Mouse (Mus musculus): Measurements from ENCODE around the gene Fkbp4.

Fkbp4 gene

GRCm38 (mm10) chr6:128438317-128438870 lies at the start of gene Fkbp4:
TSS of gene Fkbp4 (minus strand) at chr6:128438677.
- DNase-seq (ENCODE audit: low spot score in 2 of 2): peak; percentile 70 to 86

- DNase-seq (ENCODE audit: low spot score in 2 of 2): no peak
Observed at GRCm38 (mm10) chr6:128487736-128488135, 49.3 kb upstream of the Fkbp4 start.

GRCm38 (mm10) chr6:128479463-128480454 lies 41.3 kb upstream of the Fkbp4 start:
- peak; percentile 95 to 97 for DNase-seq (ENCODE audit: low spot score in 2 of 2)

- DNase-seq (ENCODE audit: low spot score in 2 of 2): no peak
Observed at GRCm38 (mm10) chr6:128477495-128477894, 39.0 kb upstream of the Fkbp4 start.

- no peak for DNase-seq (ENCODE audit: low spot score in 2 of 2)
Observed at GRCm38 (mm10) chr6:128474112-128474511, 35.6 kb upstream of the Fkbp4 start.

GRCm38 (mm10) chr6:128469451-128469850 lies 31.0 kb upstream of the Fkbp4 start:
- no peak for DNase-seq (ENCODE audit: low spot score in 2 of 2)

GRCm38 (mm10) chr6:128467298-128467697 lies 28.8 kb upstream of the Fkbp4 start:
- DNase-seq (ENCODE audit: low spot score in 2 of 2): no peak

GRCm38 (mm10) chr6:128466563-128466962 lies 28.1 kb upstream of the Fkbp4 start:
- DNase-seq (ENCODE audit: low spot score in 2 of 2): no peak

- DNase-seq (ENCODE audit: low spot score in 2 of 2): no peak
Observed at GRCm38 (mm10) chr6:128466043-128466442, 27.6 kb upstream of the Fkbp4 start.

- DNase-seq (ENCODE audit: low spot score in 2 of 2): no peak
Observed at GRCm38 (mm10) chr6:128464996-128465395, 26.5 kb upstream of the Fkbp4 start.

- DNase-seq (ENCODE audit: low spot score in 2 of 2): no peak
Observed at GRCm38 (mm10) chr6:128461606-128462005, 23.1 kb upstream of the Fkbp4 start.

GRCm38 (mm10) chr6:128460729-128461503 lies 22.4 kb upstream of the Fkbp4 start:
- DNase-seq (ENCODE audit: low spot score in 2 of 2): no peak

- DNase-seq (ENCODE audit: low spot score in 2 of 2): no peak
Observed at GRCm38 (mm10) chr6:128460321-128460720, 21.8 kb upstream of the Fkbp4 start.

- DNase-seq (ENCODE audit: low spot score in 2 of 2): no peak
Observed at GRCm38 (mm10) chr6:128457186-128457585, 18.7 kb upstream of the Fkbp4 start.

GRCm38 (mm10) chr6:128455835-128456605 lies 17.5 kb upstream of the Fkbp4 start:
- DNase-seq (ENCODE audit: low spot score in 2 of 2): no peak

GRCm38 (mm10) chr6:128447063-128447462 lies 8.6 kb upstream of the Fkbp4 start:
- DNase-seq (ENCODE audit: low spot score in 2 of 2): no peak

GRCm38 (mm10) chr6:128445761-128446535 lies 7.5 kb upstream of the Fkbp4 start:
- DNase-seq (ENCODE audit: low spot score in 2 of 2): peak in 1 of 2 experiments; percentile 44

GRCm38 (mm10) chr6:128440238-128440637 lies 1.8 kb upstream of the Fkbp4 start:
- DNase-seq (ENCODE audit: low spot score in 2 of 2): no peak

GRCm38 (mm10) chr6:128438871-128439341 lies 429 bp upstream of the Fkbp4 start:
- DNase-seq (ENCODE audit: low spot score in 2 of 2): no peak

GRCm38 (mm10) chr6:128437731-128438316 lies 653 bp downstream of the Fkbp4 start:
- DNase-seq (ENCODE audit: low spot score in 2 of 2): no peak
